Mouse (Mus musculus): Measurements from ENCODE around the gene Cd72.

The Cd72 gene

GRCm38 (mm10) chr4:43402212-43402611, 52.2 kb downstream of the Cd72 start:
- no peak for DNase-seq (ENCODE audit: low spot score in 2 of 2)

- no peak for DNase-seq (ENCODE audit: low spot score in 2 of 2)
Observed at GRCm38 (mm10) chr4:43401486-43401885, 52.9 kb downstream of the Cd72 start.

DNA sequence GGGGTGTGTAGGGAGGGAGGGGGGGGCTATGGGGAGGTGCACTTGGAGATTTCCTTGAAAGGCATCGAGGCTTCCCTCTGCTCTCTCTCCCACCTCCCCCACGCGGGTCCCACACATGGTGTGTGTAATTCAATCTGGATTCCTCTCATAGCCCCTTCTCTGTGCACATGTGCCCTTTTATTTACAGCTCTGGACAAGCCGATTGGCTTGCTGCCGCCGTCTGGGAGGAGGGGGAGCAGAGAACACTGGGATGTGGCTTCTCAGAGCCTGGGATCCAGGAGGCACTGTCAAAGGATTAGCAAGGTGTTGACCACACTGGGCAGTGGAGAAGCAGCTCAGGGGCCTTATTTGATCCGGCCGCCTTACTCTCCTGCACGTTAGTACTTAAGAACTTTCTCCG, 53.5 kb downstream of the Cd72 start:
- peak; percentile 55 to 74 for DNase-seq (ENCODE audit: low spot score in 2 of 2)

DNA sequence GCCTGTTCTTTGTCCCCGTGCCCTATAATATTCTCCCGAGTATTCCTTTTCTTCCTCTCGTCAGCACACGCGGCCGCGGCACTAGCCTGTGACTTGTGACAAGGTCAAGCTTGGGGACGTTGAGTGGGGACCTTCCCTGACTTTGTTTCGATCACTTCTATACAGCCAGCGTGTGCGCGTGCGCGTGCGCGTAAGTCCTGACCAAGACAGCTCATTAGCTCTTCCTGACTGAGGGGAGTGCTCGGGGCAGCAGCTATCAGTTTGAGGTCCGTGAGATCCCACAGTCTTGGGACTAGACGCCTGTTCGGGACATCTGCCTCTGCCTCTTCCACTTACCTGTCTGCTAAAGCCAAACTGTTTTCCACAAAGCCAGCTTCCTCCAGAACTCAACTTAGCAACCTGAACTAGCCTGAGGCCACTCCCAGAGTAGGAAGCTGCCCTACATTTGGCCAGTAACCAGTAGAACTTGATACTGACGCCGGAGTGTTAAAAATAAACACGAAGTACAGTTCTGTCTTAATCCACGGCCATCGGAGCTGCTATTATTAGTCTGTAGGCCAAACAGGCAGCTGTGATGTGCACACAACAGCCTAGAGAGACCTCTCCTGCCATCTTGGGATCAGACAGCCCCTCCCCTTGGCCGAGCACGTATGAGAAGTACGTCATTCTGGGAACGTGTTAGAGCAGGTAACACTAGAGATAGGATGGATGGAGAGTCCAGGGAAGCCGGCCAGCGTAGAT, 54.9 kb downstream of the Cd72 start:
- no peak for DNase-seq (ENCODE audit: low spot score in 2 of 2)

DNA sequence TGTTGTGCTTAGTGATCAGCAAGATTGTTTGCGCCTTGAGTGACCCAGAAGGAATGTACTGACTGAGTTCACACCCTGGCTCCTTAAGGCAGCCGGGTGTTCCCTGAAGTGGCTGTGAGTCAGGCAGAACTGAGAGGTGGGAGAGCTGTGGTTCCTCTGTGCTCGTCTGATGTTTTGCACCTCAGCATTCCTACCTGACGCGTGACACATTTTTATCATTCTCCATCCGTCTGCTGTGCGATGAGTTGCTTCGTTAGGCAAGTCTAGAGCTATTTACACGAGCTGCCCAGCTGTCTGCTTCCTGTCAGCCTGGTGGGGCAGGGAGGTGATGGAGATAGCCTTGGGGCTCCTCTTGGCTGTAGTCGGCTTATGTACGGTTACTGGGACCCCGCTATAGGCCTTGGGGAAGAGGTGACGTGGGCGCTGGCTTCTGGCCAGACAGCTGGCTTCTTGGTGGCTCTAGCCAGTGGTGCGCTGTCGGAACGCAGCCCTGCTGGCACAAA, 55.5 kb downstream of the Cd72 start:
- no peak for DNase-seq (ENCODE audit: low spot score in 2 of 2)

- DNase-seq (ENCODE audit: low spot score in 2 of 2), result no peak
Observed at GRCm38 (mm10) chr4:43398014-43398413, 56.4 kb downstream of the Cd72 start.
